Mouse (Mus musculus): Measurements from ENCODE around the gene Olfr1359. TPM values are rescaled to one million over a fixed set of nuclear protein-coding genes. Genes with fewer than 3 reads are reported as not detected.
"Not testable (repeated sequence)": the region's sequence is repeated elsewhere in the genome, so short reads cannot be mapped to it uniquely, and the experiment has no call there.

Olfr1359 gene
- total and polyA plus RNA-seq, 2 experiments = not detected

DNA sequence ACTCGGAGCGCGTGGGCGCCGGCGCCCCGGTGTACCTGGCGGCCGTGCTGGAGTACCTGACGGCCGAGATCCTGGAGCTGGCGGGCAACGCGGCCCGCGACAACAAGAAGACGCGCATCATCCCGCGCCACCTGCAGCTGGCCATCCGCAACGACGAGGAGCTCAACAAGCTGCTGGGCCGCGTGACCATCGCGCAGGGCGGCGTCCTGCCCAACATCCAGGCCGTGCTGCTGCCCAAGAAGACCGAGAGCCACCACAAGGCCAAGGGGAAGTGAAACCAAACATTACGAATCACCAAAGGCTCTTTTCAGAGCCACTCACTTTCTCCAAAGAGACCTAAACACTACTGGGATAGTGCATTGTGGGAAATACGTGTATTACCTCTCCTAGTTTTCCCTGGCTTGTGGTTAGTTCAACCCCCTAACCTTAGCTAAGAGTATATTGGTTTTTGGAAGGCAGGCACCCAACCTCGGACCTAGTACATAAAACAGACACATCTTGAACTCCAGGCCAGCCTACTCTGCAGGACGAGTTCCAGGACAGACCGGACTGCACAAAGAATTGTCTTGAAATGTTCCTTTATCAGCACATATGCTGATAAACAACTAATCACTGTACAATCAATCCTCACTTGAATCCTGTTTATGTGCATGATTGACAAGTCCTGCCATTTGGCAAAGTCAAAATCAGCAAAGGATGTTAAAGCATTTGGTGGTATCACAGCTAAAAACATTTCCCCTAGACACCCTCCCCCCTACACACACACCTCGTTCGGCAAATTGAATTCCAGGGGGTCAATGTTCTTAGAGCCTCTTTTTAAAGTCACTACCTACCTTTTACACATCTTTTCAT lies 18.9 kb downstream of the Olfr1359 start:
- not testable (repeated sequence) for H3K27me3 ChIP-seq (ENCODE audit: control insufficient read depth, insufficient read depth, low read length); H3K9ac ChIP-seq (ENCODE audit: low read depth, low read length); H3K79me2 ChIP-seq (ENCODE audit: control insufficient read depth, insufficient read depth, low read length); H3K36me3 ChIP-seq (ENCODE audit: control insufficient read depth, insufficient read depth, low read length)
- Histone ChIP-seq H3K4me3 (ENCODE audit: insufficient read depth, low read depth, low read length) (peak overlapping the region; percentile 54), H3K27ac (replicated peaks; ENCODE audit: insufficient read depth, low read depth, low read length) (0 out of 2 replicates have a peak overlapping the region, but pooled peaks have one; percentile 30), H3K4me1 (ENCODE audit: control insufficient read depth, insufficient read depth, low read length) (peaks cover 16% of the 10 kb centered on the region)
- under 1% methylated on average over 15 of the region's 38 CpGs for WGBS
- DNase-seq (ENCODE audit: extremely low read depth, low read depth, low spot score) = peak; percentile 10
- TF ChIP-seq POLR2A (IDR thresholded peaks at IDR 0.05; ENCODE audit: extremely low read depth, insufficient read depth, low read length) = 0 out of 2 replicates have a peak, but pooled peaks have one; percentile 1

DNA sequence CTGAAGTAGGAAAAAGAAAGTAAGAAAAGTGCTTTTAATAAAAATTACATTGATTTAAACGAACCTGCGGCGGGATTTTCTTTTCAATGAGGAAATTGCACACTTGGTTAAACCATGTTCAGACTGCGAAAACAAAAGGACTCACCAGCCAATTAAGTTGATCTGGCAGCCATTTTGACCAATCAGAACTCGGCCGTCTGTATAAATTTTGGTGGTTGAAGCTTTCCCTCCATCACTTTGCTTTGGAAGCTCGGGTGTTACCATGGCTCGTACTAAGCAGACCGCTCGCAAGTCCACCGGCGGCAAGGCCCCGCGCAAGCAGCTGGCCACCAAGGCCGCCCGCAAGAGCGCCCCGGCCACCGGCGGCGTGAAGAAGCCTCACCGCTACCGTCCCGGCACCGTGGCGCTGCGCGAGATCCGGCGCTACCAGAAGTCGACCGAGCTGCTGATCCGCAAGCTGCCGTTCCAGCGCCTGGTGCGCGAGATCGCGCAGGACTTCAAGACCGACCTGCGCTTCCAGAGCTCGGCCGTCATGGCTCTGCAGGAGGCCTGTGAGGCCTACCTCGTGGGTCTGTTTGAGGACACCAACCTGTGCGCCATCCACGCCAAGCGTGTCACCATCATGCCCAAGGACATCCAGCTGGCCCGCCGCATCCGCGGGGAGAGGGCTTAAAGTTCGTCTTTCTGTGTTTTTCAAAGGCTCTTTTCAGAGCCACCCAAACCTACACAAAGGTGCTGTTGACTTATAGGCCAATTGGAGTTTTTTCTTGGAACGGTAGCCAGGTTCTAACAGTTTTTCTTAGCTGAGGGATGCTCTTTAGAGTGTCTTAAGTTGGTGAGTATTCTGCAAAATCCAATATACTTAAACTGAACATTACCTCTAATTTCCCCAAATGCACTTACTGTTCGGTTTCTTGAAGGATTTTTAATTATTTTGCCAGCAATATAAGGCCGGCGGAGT lies 19.8 kb downstream of the Olfr1359 start, which contains the start of gene Hist1h3h:
Gene Hist1h3h, plus strand, starts transcription at position 263 of the 961 bp plus-strand sequence.
- not testable (repeated sequence) for H3K9ac ChIP-seq (ENCODE audit: low read depth, low read length); H3K27me3 ChIP-seq (ENCODE audit: control insufficient read depth, insufficient read depth, low read length); H3K36me3 ChIP-seq (ENCODE audit: control insufficient read depth, insufficient read depth, low read length); H3K79me2 ChIP-seq (ENCODE audit: control insufficient read depth, insufficient read depth, low read length)
- Histone ChIP-seq H3K27ac (replicated peaks; ENCODE audit: insufficient read depth, low read depth, low read length) (0 out of 2 replicates have a peak within 1 kb of the TSS, but pooled peaks have one; percentile 30), H3K4me1 (ENCODE audit: control insufficient read depth, insufficient read depth, low read length) (peaks cover 20% of the 10 kb centered on the region), H3K4me3 (ENCODE audit: insufficient read depth, low read depth, low read length) (peak within 1 kb of the TSS; percentile 46)
- peak; percentile 68 for DNase-seq (ENCODE audit: extremely low read depth, low read depth, low spot score)
- WGBS = 7% methylated on average over 32 of the region's 56 CpGs
- TF ChIP-seq POLR2A (IDR thresholded peaks at IDR 0.05; ENCODE audit: extremely low read depth, insufficient read depth, low read length) = 0 out of 2 replicates have a peak, but pooled peaks have one; percentile 17

DNA sequence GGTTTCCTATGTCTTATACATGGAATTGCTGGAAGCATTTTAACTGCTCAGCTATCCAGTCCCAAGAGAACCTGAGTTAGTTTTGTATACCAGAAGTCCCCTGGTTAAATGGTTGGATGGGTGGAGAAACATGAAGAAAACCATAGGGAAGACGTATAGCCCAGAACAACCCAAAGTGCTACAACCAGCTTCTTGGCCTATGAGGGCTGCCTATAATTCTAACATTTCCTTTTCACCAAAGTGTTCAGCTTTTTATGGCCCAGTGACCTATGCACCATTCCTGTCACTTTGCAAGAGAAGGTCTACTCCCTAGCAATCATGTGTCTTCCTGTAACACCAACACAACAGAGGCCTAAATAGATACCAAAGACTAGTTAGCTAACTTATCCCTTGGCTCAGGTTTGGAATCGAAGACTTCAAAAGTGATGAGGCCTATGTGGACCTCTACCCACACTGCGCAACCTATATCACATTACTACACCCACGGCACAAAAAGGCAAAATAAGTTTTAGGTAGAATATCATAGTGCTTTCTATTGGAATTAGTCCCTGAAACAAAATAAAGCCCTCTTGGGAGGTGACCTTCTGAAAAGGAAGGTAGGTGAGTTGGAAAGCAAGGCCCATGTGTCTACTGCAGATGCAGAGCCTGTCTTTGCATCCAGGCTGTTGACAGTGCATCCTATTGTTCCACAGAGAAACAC lies 20.6 kb downstream of the Olfr1359 start:
- no peak for DNase-seq (ENCODE audit: extremely low read depth, low read depth, low spot score)
- no peak overlapping the region for H3K27ac ChIP-seq (replicated peaks; ENCODE audit: insufficient read depth, low read depth, low read length)
- no peak overlapping the region for H3K9ac ChIP-seq (ENCODE audit: low read depth, low read length)
- no peaks in the 10 kb centered on the region for H3K27me3 ChIP-seq (ENCODE audit: control insufficient read depth, insufficient read depth, low read length)
- no peaks in the 10 kb centered on the region for H3K36me3 ChIP-seq (ENCODE audit: control insufficient read depth, insufficient read depth, low read length)
- H3K4me1 ChIP-seq (ENCODE audit: control insufficient read depth, insufficient read depth, low read length) = peaks cover 20% of the 10 kb centered on the region
- no peaks in the 10 kb centered on the region for H3K79me2 ChIP-seq (ENCODE audit: control insufficient read depth, insufficient read depth, low read length)
- no peak overlapping the region for H3K4me3 ChIP-seq (ENCODE audit: insufficient read depth, low read depth, low read length)
- 90% methylated on average over 4 of the region's 4 CpGs for WGBS
- TF ChIP-seq CTCF (IDR thresholded peaks at IDR 0.05; ENCODE audit: low read depth, low read length) (no peak), POLR2A (IDR thresholded peaks at IDR 0.05; ENCODE audit: extremely low read depth, insufficient read depth, low read length) (no peak)

DNA sequence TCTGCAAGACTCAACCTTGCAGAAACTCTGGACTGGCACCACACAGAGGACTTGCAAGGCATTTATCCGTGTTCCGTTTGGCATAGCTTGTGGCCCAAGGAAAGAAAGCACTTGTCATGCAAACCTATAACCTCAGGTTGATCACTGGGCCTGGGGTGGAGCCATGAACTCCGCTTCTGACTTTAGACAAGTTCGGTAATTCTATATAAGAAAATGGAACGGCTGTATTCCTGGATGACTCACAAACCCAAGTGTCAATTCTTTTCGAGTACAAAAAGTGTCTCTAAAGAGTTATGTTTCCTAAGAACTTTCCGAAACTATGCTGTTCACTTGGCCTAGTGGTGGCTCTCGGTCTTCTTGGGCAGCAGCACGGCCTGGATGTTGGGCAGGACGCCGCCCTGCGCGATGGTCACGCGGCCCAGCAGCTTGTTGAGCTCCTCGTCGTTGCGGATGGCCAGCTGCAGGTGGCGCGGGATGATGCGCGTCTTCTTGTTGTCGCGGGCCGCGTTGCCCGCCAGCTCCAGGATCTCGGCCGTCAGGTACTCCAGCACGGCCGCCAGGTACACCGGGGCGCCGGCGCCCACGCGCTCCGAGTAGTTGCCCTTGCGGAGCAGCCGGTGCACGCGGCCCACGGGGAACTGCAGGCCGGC lies 23.3 kb downstream of the Olfr1359 start:
- peaks cover 15% of the 10 kb centered on the region for H3K4me1 ChIP-seq (ENCODE audit: control insufficient read depth, insufficient read depth, low read length)
- DNase-seq (ENCODE audit: extremely low read depth, low read depth, low spot score); H3K27me3 ChIP-seq (ENCODE audit: control insufficient read depth, insufficient read depth, low read length); H3K27ac ChIP-seq (replicated peaks; ENCODE audit: insufficient read depth, low read depth, low read length); H3K79me2 ChIP-seq (ENCODE audit: control insufficient read depth, insufficient read depth, low read length); H3K36me3 ChIP-seq (ENCODE audit: control insufficient read depth, insufficient read depth, low read length): not testable (repeated sequence)
- H3K4me3 ChIP-seq (ENCODE audit: insufficient read depth, low read depth, low read length) = peak overlapping the region; percentile 77
- 0 out of 2 replicates have a peak overlapping the region, but pooled peaks have one; percentile 61 for H3K9ac ChIP-seq (ENCODE audit: low read depth, low read length)
- WGBS = 6% methylated on average over 25 of the region's 44 CpGs

DNA sequence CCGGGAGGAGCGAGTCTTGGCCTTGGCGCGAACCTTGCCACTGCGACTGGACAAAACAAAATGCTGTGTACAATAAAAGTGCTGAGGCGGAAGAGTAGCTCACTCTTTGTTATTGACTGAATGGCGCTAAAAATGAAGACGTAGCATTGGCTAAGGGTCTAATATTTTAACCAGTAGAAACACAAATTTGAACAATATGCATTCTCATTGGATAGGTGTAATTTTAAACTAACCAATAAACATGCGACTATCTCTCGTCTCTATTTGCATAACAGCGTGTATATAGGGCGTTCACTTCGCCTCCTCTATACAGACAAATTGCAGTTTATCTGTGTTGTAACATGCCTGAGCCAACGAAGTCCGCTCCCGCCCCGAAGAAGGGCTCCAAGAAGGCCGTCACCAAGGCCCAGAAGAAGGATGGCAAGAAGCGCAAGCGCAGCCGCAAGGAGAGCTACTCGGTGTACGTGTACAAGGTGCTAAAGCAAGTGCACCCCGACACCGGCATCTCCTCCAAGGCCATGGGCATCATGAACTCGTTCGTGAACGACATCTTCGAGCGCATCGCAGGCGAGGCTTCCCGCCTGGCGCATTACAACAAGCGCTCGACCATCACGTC lies 24.0 kb downstream of the Olfr1359 start, which contains the start of gene Hist1h2bm:
Gene Hist1h2bm, plus strand, starts transcription at position 288 of the 616 bp plus-strand sequence.
- H3K4me1 ChIP-seq (ENCODE audit: control insufficient read depth, insufficient read depth, low read length) = peaks cover 15% of the 10 kb centered on the region
- peak within 1 kb of the TSS; percentile 77 for H3K4me3 ChIP-seq (ENCODE audit: insufficient read depth, low read depth, low read length)
- WGBS = under 1% methylated on average over 37 of the region's 37 CpGs
- DNase-seq (ENCODE audit: extremely low read depth, low read depth, low spot score) = peak; percentile 84
- not testable (repeated sequence) for H3K79me2 ChIP-seq (ENCODE audit: control insufficient read depth, insufficient read depth, low read length); H3K36me3 ChIP-seq (ENCODE audit: control insufficient read depth, insufficient read depth, low read length); H3K27ac ChIP-seq (replicated peaks; ENCODE audit: insufficient read depth, low read depth, low read length); H3K27me3 ChIP-seq (ENCODE audit: control insufficient read depth, insufficient read depth, low read length)
- H3K9ac ChIP-seq (ENCODE audit: low read depth, low read length) = peak within 1 kb of the TSS; percentile 61

Data from liver, adult 2 months (tissue).